8 mouse cellular contexts compared by ENCODE assay signal in genomic region chr2:114174651-114175484, GRCm38 (mm10). TPM values are rescaled to one million over a fixed set of nuclear protein-coding genes. Genes with fewer than 3 reads are reported as not detected.
DNase-seq lines count a peak whose midpoint lies in the region; ATAC-seq and TF ChIP-seq lines count a peak whose summit lies in the region.

No protein-coding gene starts in this region.

- no peaks in the 10 kb centered on the region for H3K27me3 ChIP-seq in G1E (ENCODE audit: insufficient read depth, low read length)
- no peaks in the 10 kb centered on the region for H3K27me3 ChIP-seq in forebrain, embryonic 15.5 days

- no peak overlapping the region for H3K27ac ChIP-seq in forebrain, embryonic 15.5 days (replicated peaks)

- H3K36me3 ChIP-seq in G1E (replicated peaks): peaks cover 23% of the 10 kb centered on the region
- H3K36me3 ChIP-seq in forebrain, embryonic 15.5 days: peaks cover 10% of the 10 kb centered on the region; the same call in 1 of the 2 replicates

- H3K4me3 ChIP-seq in G1E (ENCODE audit: low read depth, low read length): peak overlapping the region; percentile 91
- H3K4me3 ChIP-seq in forebrain, embryonic 15.5 days: peak overlapping the region; percentile 97
- H3K4me3 ChIP-seq in lung, adult 2 months (replicated peaks; ENCODE audit: extremely low read depth, low read depth, low read length): peak overlapping the region; percentile 95

- peak; percentile 79 for DNase-seq in G1E (ENCODE audit: low spot score)
- DNase-seq in cerebellum, adult 11-12 months: peak; percentile 85
- peak; percentile 53 for DNase-seq in heart, postnatal 25 days (ENCODE audit: low spot score)
- peak; percentile 78 to 87 for DNase-seq in layer of hippocampus, adult 18-20 months (ENCODE audit: low spot score in 2 of 2)
- DNase-seq in lung, adult 2 months: peak; percentile 71
- peak; percentile 63 to 78 for DNase-seq in thymus, adult 18-20 months

- WGBS in forebrain, embryonic 15.5 days: under 1% methylated on average over 44 of the region's 44 CpGs
- under 1% methylated on average over 44 of the region's 44 CpGs for whole genome bisulfite sequencing in lung, adult 2 months

- H3K4me2 ChIP-seq in forebrain, embryonic 15.5 days (replicated peaks): peak overlapping the region; percentile 84

- TF ChIP-seq POLR2A in lung, adult 2 months (IDR thresholded peaks at IDR 0.05; ENCODE audit: borderline replicate concordance, extremely low read depth, low read depth, low read length): peak; percentile 74

- peak overlapping the region; percentile 84 for H3K9ac ChIP-seq in forebrain, embryonic 15.5 days (replicated peaks)

- peak; percentile 93 for ATAC-seq in G1E (ENCODE audit: extremely low read depth, insufficient number of reproducible peaks, low FRiP score, poor library complexity, severe bottlenecking)
- ATAC-seq in forebrain, embryonic 15.5 days (replicated peaks): peak; percentile 98
- ATAC-seq in neutrophil, adult 5-6 weeks (ENCODE audit: extremely low read depth, insufficient number of reproducible peaks, low FRiP score, poor library complexity, severe bottlenecking): peak; percentile 100

- intact Hi-C loops in heart, postnatal 25 days (cut with DNase I): no loop called here

- H3K9me3 ChIP-seq in G1E (replicated peaks): no peaks in the 10 kb centered on the region
- no peaks in the 10 kb centered on the region for H3K9me3 ChIP-seq in forebrain, embryonic 15.5 days

- H3K4me1 ChIP-seq in G1E (ENCODE audit: insufficient read depth, low read depth, low read length): peaks cover 20% of the 10 kb centered on the region
- H3K4me1 ChIP-seq in forebrain, embryonic 15.5 days: peaks cover 13% of the 10 kb centered on the region
- H3K4me1 ChIP-seq in lung, adult 2 months (ENCODE audit: control insufficient read depth, insufficient read depth, low read length): peaks cover 5% of the 10 kb centered on the region

- peak; percentile 41 for TF ChIP-seq CTCF in G1E (IDR thresholded peaks at IDR 0.05; ENCODE audit: low read depth, low read length)
- peak; percentile 32; the same call in 1 of the 2 replicates for TF ChIP-seq CTCF in lung, adult 2 months (IDR thresholded peaks at IDR 0.05; ENCODE audit: insufficient read depth, low read length)

RNA-seq across cellular contexts. Expression of gene Aqr, which starts 12.0 kb away (rescaled TPM):
- 122 and 136 TPM in 2 replicates for total RNA-seq in G1E (2014; fragmentation: Nextera tagmentation)
- 102 and 107 TPM in 2 replicates for total RNA-seq in G1E (2017)
- 15.3 and 20.0 TPM in 2 replicates for polyA plus RNA-seq in G1E (2012)
- 49.9 and 52.1 TPM in 2 replicates for polyA plus RNA-seq in forebrain, embryonic 15.5 days (2015; fragmentation: Nextera tagmentation; extraction: Ambion mirVana)
- 10 to 100 TPM; 16.8 to 18.2 TPM for total RNA-seq in heart, postnatal 25 days (2021)
- total RNA-seq in layer of hippocampus, adult 18-20 months (2021): 10 to 100 TPM; 29.8 to 30.2 TPM
- 14.7 and 18.4 TPM in 2 replicates for polyA plus RNA-seq in lung, adult 2 months (2012; rRNA removed)
- total RNA-seq in neutrophil, adult 5-6 weeks (2017): 53.5 and 53.9 TPM in 2 replicates

RNA-seq across cellular contexts. Expression of gene Zfp770, which starts 26.4 kb away (rescaled TPM):
- total RNA-seq in G1E (2014; fragmentation: Nextera tagmentation) (7.4 TPM in 1 of 2 replicates, not detected in the other), G1E (2017) (0.05 and 0.12 TPM in 2 replicates)
- polyA plus RNA-seq in G1E (2012): not detected in 2 replicates
- polyA plus RNA-seq in forebrain, embryonic 15.5 days (2015; fragmentation: Nextera tagmentation; extraction: Ambion mirVana): 5.5 and 5.9 TPM in 2 replicates
- total RNA-seq in heart, postnatal 25 days (2021): 10 to 100 TPM; 15.2 to 16.2 TPM
- 10 to 100 TPM; 20.8 to 21.7 TPM for total RNA-seq in layer of hippocampus, adult 18-20 months (2021)
- polyA plus RNA-seq in lung, adult 2 months (2012; rRNA removed): 0.80 and 1.5 TPM in 2 replicates
- total RNA-seq in neutrophil, adult 5-6 weeks (2017): 5.9 and 7.2 TPM in 2 replicates
